Mouse (Mus musculus): ENCODE data around the gene Mcat.

DNA sequence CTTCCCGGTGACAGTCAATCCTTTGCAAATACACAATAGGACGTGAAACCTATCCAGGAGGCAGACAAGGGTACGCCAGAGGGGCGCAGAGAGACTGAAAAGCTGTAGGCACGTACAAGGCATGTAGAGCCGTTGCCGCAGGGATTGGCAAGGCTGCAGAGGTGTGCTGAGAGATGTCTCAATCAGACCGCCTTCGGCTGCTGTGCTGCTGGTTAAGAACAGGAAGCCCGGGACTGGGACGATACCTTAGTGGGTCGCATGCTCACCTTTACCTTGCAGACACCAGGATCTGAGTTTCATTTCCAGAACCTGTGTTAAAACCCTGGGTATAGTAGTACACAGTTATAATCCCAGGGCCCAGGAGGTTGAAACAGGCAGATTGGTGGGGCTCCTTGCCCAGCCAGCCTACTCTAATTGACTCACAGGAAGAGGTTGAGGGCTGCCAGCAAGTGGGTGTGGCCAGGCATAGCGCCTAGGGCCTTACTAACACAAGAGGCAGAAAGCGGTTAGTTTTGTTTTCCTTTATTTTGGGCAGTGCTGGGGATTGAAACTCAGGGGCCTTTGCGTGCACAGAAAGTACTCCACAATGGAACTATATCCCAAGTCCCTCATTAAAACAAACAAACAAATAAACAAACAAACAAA lies 839 bp downstream of the Mcat start:
- no peak for TF ChIP-seq EP300 (optimal IDR thresholded peaks at IDR 0.05)
- no peak for TF ChIP-seq CTCF (IDR thresholded peaks at IDR 0.05; ENCODE audit: low read depth)

All from stomach, postnatal 0 days (tissue).